Mouse (Mus musculus) embryo, embryonic 11.5 days (tissue): Measurements from ENCODE around the gene Thap12.

Experiments
- DNase-seq: peaks from one replicate; pipeline ENCODE4 v3.0.0-alpha.2; 2012; ENCODE audit warnings: low read depth, low spot score

Gene Thap12

DNA sequence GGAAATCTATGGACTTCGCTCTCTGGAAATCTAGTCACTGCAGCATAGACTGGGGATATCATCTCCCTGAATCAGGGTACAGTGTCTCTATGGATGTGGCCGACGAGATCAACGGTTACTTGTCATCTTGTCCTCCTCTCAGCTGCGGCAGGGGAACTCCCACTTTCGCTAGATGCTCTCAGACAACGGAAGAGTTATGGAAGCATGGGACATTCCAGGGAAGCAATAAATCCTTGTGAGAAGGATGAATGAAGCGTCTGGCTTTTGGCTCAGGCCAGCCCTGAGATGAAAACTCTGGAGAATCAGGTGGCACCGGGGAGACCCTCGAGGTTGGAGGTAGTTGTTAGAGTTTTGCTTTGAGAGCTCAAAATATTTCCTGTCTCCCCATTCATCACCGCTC lies 53.1 kb downstream of the Thap12 start:
- no peak for DNase-seq

DNA sequence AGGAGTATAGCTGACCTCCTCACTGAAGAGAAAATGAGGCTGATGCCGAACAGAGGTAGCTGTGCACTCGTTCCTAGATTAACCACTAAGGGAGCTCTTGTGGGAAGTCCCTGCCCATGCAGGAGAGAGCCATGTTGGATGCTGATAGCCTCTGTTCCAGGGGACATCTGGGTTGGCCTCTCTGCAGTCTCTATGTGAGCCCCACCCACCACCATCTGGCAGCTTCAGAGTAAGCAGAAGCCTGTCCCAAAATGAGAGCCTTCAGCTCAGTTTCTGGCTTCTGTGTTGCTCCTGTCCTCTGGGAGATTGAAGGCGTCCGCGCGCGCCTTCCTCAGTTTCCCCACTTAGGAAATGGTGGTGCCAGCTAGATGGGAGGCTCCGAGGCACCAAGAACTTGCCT lies 53.7 kb downstream of the Thap12 start:
- DNase-seq = no peak

DNA sequence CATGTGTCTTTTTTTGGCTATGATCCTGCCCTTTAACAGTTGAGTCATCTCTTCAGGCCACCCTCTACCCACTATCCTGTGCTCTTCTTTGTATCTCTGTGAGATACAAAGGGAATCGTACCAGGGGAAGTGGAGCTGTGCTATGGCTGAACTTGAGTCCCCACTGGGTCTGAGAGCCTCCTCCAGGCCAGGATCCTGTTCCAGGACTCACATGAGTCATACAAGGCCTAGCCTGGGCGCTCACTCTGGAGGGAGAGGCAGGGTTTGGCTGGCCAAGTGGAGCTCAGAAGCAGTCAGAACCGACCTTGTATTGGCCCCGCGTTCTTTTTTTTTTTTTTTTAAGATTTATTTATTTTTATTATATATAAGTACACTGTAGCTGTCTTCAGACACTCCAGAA lies 57.2 kb downstream of the Thap12 start:
- no peak for DNase-seq

GRCm38 (mm10) chr7:98763911-98764310 lies 61.0 kb downstream of the Thap12 start:
- DNase-seq = no peak

DNA sequence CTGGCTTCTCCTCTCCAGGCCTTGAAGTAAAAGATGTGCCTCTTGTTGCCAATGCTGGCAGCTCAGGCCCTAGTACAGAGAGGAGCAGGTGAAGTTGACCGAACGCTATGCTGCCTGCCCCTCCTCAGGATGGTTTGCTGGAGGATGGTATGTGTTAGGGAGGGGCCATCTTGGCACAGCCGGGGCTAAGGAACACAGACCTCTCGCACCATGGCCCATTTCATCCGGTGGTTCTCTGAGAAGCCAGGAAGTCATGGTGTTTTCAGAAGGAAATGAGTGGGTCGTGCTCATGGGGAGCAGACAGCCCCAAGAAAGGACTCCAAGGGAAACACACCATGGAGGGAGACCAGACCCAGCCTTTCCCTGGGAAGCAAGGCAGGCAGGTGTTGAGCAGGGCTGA lies 64.4 kb downstream of the Thap12 start:
- DNase-seq = no peak
